Mouse (Mus musculus) heart, postnatal 0 days (tissue): ENCODE measurements around the gene Rad51d.

Experiments used
- CTCF ChIP-seq: IDR thresholded peaks from 2 replicates; pipeline ENCODE4 v1.5.1; 2016; ENCODE audit warnings: antibody characterized with exemption, control low read depth, low read depth
- EP300 ChIP-seq: IDR thresholded peaks from 2 replicates; pipeline ENCODE4 v1.6.1; 2016; ENCODE audit warnings: antibody characterized with exemption, low read depth

DNA sequence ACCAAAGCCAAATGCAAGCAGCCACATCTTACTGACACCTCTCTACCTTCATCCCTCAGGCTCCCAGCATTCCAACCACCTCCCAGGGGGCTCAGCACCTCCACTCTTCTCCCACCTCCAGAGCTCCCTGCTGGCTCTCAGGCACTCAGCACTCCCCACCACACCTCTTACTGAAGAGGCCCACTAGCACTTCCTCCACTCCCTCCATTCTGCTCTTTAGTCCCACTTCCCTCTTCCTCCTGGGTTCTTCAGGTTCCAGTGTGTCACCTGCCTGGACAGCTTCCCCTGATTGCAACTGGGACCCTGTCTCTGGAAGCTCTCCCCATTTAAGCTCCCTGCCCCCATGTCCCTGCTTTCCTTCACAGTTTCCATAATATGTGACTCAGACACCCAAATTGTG, 63.6 kb downstream of the Rad51d start:
- TF ChIP-seq CTCF: no peak
- no peak for TF ChIP-seq EP300
